Mouse (Mus musculus): ENCODE results near the gene Icam2. TPM values are rescaled to one million over a fixed set of nuclear protein-coding genes. Genes with fewer than 3 reads are reported as not detected.

The Icam2 gene
- total RNA-seq, 2 experiments from 2014 or later, result 12.5 to 15.0 TPM

- DNase-seq (ENCODE audit: low spot score in 2 of 2), result no peak
Measured at GRCm38 (mm10) chr11:106392597-106393330, 4.9 kb upstream of the Icam2 start.

- peak; percentile 56 to 64 for DNase-seq (ENCODE audit: low spot score in 2 of 2)
Measured at GRCm38 (mm10) chr11:106391546-106392188, 3.8 kb upstream of the Icam2 start.

- DNase-seq (ENCODE audit: low spot score in 2 of 2), result no peak
Measured at GRCm38 (mm10) chr11:106390757-106391156, 2.9 kb upstream of the Icam2 start.

- no peak for DNase-seq (ENCODE audit: low spot score in 2 of 2)
Measured at GRCm38 (mm10) chr11:106389611-106390010, 1.7 kb upstream of the Icam2 start.

- no peak for DNase-seq (ENCODE audit: low spot score in 2 of 2)
Measured at GRCm38 (mm10) chr11:106387020-106387419, 855 bp downstream of the Icam2 start.

DNA sequence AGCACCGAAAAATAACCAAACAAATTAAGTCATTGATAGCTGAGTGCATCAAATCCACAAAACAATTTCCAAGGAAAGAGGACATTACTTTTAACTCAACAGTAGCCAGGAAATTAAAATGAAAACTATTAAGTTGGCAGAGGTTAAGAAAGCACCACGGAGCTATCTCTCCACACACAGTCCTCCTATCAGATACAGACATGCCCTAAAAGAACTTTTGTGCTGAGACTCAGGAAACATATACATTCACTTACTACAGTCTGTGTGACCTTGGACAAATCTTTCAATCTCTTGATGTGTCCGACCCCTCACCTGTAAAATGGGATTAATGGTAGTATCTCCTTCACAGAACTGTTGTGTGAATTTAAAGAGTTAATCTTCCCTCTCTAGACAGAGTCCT, 1.5 kb downstream of the Icam2 start:
- DNase-seq (ENCODE audit: low spot score in 2 of 2), result no peak

GRCm38 (mm10) chr11:106383051-106383790, 4.7 kb downstream of the Icam2 start:
- no peak for DNase-seq (ENCODE audit: low spot score in 2 of 2)

- DNase-seq (ENCODE audit: low spot score in 2 of 2), result no peak
Measured at GRCm38 (mm10) chr11:106382424-106382823, 5.5 kb downstream of the Icam2 start.

- peak in 1 of 2 experiments; percentile 28 for DNase-seq (ENCODE audit: low spot score in 2 of 2)
Measured at GRCm38 (mm10) chr11:106381883-106382282, 6.0 kb downstream of the Icam2 start.

- no peak for DNase-seq (ENCODE audit: low spot score in 2 of 2)
Measured at GRCm38 (mm10) chr11:106381011-106381410, 6.9 kb downstream of the Icam2 start.

GRCm38 (mm10) chr11:106374979-106375378, 12.9 kb downstream of the Icam2 start:
- DNase-seq (ENCODE audit: low spot score in 2 of 2), result no peak

DNA sequence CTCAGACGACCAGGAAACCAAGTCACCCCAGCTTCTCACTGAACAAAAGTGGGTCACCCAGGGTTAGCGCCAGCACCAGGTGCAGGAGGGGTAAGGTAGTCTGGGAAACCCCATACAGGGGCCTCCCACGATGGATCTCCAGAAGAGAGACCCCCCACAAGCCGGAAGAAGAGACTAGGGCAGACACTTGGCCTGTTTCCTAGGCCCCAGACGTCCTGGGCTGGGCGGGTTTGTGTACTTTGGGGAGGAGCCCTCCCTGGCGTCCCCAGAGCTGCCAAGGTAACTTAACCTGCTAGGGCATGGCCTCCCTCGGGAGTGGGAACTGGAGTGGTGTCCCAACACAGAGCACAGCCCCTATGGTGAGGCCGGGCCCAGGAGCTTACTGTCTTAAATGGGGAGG, 13.3 kb downstream of the Icam2 start:
- no peak for DNase-seq (ENCODE audit: low spot score in 2 of 2)

- DNase-seq (ENCODE audit: low spot score in 2 of 2), result no peak
Measured at GRCm38 (mm10) chr11:106373998-106374397, 13.9 kb downstream of the Icam2 start.

GRCm38 (mm10) chr11:106366316-106366715, 21.6 kb downstream of the Icam2 start:
- peak; percentile 76 to 85 for DNase-seq (ENCODE audit: low spot score in 2 of 2)

- DNase-seq (ENCODE audit: low spot score in 2 of 2), result no peak
Measured at GRCm38 (mm10) chr11:106365366-106365765, 22.5 kb downstream of the Icam2 start, which contains the start of gene Prr29. Gene Prr29, plus strand, starts transcription at chr11:106365472.

GRCm38 (mm10) chr11:106364712-106365111, 23.2 kb downstream of the Icam2 start:
- no peak for DNase-seq (ENCODE audit: low spot score in 2 of 2)

DNA sequence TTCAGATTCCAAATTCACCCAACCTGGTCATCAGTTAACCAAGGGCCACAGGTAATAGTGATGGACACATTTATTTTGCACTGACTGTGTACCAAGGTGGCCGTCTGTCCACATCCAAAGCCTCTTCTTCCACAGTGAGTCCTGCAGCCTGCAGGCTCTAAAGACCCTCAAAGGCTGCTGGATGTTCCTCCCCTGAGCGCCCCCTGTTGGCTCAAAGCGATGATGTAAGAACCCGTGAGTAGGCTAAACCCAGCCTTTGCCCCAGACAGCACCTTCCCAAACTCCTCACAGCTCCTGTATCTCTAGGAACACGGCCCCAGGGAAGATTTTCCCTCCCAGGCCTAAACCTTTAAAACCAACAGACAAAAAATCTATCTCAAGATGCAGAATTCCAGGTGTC, 28.5 kb downstream of the Icam2 start:
- DNase-seq (ENCODE audit: low spot score in 2 of 2), result no peak

GRCm38 (mm10) chr11:106355382-106356128, 32.3 kb downstream of the Icam2 start:
- DNase-seq (ENCODE audit: low spot score in 2 of 2), result peak in 1 of 2 experiments; percentile 19

GRCm38 (mm10) chr11:106354181-106354580, 33.7 kb downstream of the Icam2 start:
- DNase-seq (ENCODE audit: low spot score in 2 of 2), result no peak

GRCm38 (mm10) chr11:106353188-106353587, 34.7 kb downstream of the Icam2 start, which contains the start of gene Scn4a:
Gene Scn4a, minus strand, starts transcription at chr11:106353288.
- no peak for DNase-seq (ENCODE audit: low spot score in 2 of 2)

GRCm38 (mm10) chr11:106351941-106352340, 35.9 kb downstream of the Icam2 start:
- no peak for DNase-seq (ENCODE audit: low spot score in 2 of 2)
